Mouse (Mus musculus) heart, embryonic 14.5 days (tissue): Measurements from ENCODE around the gene Ints11. TPM values are rescaled to one million over a fixed set of nuclear protein-coding genes. Genes with fewer than 3 reads are reported as not detected.
A peak's percentile ranks its signal among the peaks of the same experiment; 100 is the strongest.

ENCODE experiments used
- ATAC-seq: fragments of 200-750 bp; cut with Nextera tagmentation; 2 replicates; pipeline ENCODE4 v1.8.0; 2017; ENCODE audit warnings: low read depth, moderate TSS enrichment; ENCODE audit not compliant: insufficient number of reproducible peaks, insufficient read depth, low FRiP score
- H3K27ac ChIP-seq, 2 experiments: fragments of 200-500 bp in 1 of 2; fragments of 300-500 bp in 1 of 2; sonication (generic) in 1 of 2; replicated peaks in 1 of 2; 2 replicates each; pipeline ENCODE4 v1.5.1; 2012 to 2014; ENCODE audit warnings: low read depth in 2 of 2, low read length in 2 of 2, control low read depth in 1 of 2, mild to moderate bottlenecking in 1 of 2, mixed read lengths in 1 of 2; ENCODE audit not compliant: control insufficient read depth in 1 of 2, insufficient read depth in 1 of 2
- H3K27me3 ChIP-seq: fragments of 300-500 bp; sonication (generic); 2 replicates; pipeline ENCODE4 v1.6.1; 2014; ENCODE audit warnings: mild to moderate bottlenecking, low read length, control low read depth; ENCODE audit not compliant: control insufficient read depth, insufficient read depth
- H3K36me3 ChIP-seq: fragments of 300-500 bp; sonication (generic); 2 replicates; pipeline ENCODE4 v1.6.1; 2014; ENCODE audit warnings: mild to moderate bottlenecking, control low read depth, low read length, mixed read lengths; ENCODE audit not compliant: control insufficient read depth, insufficient read depth
- H3K4me1 ChIP-seq, 2 experiments: fragments of 200-500 bp in 1 of 2; fragments of 300-500 bp in 1 of 2; sonication (generic) in 1 of 2; 2 replicates each; pipeline ENCODE4 v1.6.1; 2012 to 2014; ENCODE audit warnings: low read length in 2 of 2, control low read depth in 1 of 2, mixed read lengths in 1 of 2; ENCODE audit not compliant: control insufficient read depth in 2 of 2, insufficient read depth in 2 of 2
- H3K4me2 ChIP-seq: fragments of 300-500 bp; sonication (generic); 2 replicates; pipeline ENCODE4 v1.6.1; 2014; ENCODE audit warnings: mild to moderate bottlenecking, low read length
- H3K4me3 ChIP-seq, 2 experiments: fragments of 200-500 bp in 1 of 2; fragments of 300-500 bp in 1 of 2; sonication (generic) in 1 of 2; 2 replicates each; pipeline ENCODE4 v1.5.1; 2012 to 2014; ENCODE audit warnings: low read length in 2 of 2, mild to moderate bottlenecking in 2 of 2, control low read depth in 1 of 2, low read depth in 1 of 2, moderate library complexity in 1 of 2; ENCODE audit not compliant: control insufficient read depth in 1 of 2, insufficient read depth in 1 of 2
- H3K9ac ChIP-seq: fragments of 300-500 bp; sonication (generic); 2 replicates; pipeline ENCODE4 v1.6.1; 2014; ENCODE audit warnings: mild to moderate bottlenecking, low read length
- H3K9me3 ChIP-seq: fragments of 300-500 bp; sonication (generic); 2 replicates; pipeline ENCODE4 v1.6.1; 2016; ENCODE audit warnings: low read length, control low read depth; ENCODE audit not compliant: control insufficient read depth
- WGBS: fragments of 180-500 bp; shearing (Covaris S2); extraction: QIAGEN DNeasy Blood & Tissue Kit; methylation state at CpG from one replicate; pipeline ENCODE4 v1.1.7; 2014; 5-methylcytosine and 5-hydroxymethylcytosine counted together
- polyA plus RNA-seq: library from polyadenylated mRNA; unstranded; fragments of >200 nt; fragmentation: Nextera tagmentation; extraction: Ambion mirVana; gene quantifications from 2 replicates; pipeline ENCODE4 v1.2.1, GENCODE M21; 2014

Gene Ints11
- polyA plus RNA-seq, 1 experiment from 2014 or later = 38.5 TPM

DNA sequence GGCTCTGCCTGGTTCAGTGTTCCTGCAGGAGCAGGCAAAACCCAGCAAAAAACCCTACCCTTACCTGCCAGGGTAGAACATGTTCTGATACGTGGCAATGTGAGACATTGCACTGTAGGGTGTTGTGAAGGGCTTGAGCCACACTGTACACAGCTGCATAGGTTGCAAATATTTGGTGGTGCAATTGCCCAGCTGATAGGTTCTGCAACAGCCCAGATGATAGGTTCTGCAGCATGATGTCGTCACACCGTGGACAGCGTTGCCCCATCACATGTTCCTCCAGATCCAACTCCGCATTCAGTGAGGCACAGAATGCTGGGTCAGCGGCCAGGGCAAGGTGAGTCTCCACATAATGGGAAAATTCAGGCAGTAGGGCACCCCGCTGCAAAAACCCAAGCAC, 7.6 kb upstream of the Ints11 start:
- Histone ChIP-seq H3K27me3 (no peaks in the 10 kb centered on the region), H3K4me2 (no peak overlapping the region), H3K36me3 (peaks cover 51% of the 10 kb centered on the region), H3K4me3 (no peak overlapping the region), H3K9me3 (no peaks in the 10 kb centered on the region), H3K4me1 (no peaks in the 10 kb centered on the region), H3K9ac (no peak overlapping the region), H3K27ac (no peak overlapping the region)
- ATAC-seq = no peak
- 92% methylated on average over 7 of the region's 7 CpGs for WGBS

DNA sequence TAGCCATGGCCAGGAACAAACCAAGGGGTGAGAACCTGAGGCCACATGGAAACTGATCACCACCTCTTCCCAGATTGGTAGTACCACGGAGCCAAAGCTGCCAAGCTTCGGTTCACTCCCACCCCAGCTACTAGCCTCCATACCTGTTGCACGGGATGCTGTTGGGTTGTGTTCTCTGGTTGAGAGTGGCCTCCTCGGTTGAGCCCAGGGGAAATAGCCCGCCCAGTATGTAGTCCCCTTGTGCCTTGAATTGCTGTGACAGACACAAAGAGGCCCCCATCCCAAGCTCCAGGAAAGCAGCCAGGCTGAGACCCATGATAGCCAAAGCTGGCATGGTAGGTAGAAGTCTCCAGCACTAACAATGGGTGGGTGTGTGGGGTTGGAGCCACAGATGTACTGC, 6.3 kb upstream of the Ints11 start, which contains the start of gene Tas1r3:
Gene Tas1r3 (minus strand): TSS at position 362 of the 400 bp plus-strand sequence.
- Histone ChIP-seq H3K4me1 (no peaks in the 10 kb centered on the region), H3K36me3 (peaks cover 48% of the 10 kb centered on the region)
- WGBS = 78% methylated on average over 5 of the region's 5 CpGs

DNA sequence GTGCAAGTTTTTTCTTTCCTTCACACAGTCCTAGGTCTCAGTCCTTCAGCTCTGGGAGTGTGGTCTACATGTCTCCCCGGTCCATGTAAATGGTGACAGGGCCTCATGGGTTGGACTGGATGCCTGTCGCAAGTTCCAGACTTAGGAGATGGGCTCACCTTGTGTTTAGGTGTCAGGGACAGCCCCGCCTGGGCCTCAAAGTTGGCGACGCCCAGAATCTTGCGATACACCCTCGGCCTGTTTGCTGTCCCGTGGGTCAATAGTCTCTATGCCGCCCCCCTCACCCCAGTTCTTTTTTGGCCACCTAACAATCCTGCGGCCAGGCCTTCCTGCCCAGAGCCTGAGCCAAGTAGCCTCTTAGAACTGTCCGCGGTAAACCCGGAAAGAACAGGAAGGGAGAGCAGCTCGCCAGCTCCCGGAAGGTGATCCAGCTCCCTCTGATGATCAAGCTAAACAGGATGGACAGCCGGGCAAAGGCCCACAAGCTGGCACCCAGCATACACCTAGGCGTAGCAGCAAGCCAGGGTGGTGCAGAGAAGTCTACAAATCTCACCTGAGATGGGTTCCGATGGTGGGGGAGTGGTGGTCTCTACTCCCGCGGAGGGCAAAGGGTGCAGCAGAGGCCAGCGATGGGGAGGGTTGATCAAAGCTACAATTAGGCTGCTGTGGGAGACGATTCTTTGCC, 590 bp upstream of the Ints11 start:
- peak; percentile 24 for ATAC-seq
- peaks cover 7 to 8% of the 10 kb centered on the region in 2 experiments; a peak in 3 of 4 replicates for H3K4me1 ChIP-seq
- H3K9me3 ChIP-seq = no peaks in the 10 kb centered on the region
- 7% methylated on average over 22 of the region's 22 CpGs for WGBS
- H3K36me3 ChIP-seq = peaks cover 44% of the 10 kb centered on the region
- H3K4me2 ChIP-seq = peak overlapping the region; percentile 98
- H3K9ac ChIP-seq = peak overlapping the region; percentile 87
- H3K27me3 ChIP-seq = no peaks in the 10 kb centered on the region
- H3K27ac ChIP-seq = no peak overlapping the region
- peak overlapping the region; percentile 83 to 85 for H3K4me3 ChIP-seq

More for the DNA sequence above, 6.3 kb upstream of the Ints11 start, which contains the start of gene Tas1r3:
- no peaks in the 10 kb centered on the region for H3K27me3 ChIP-seq
- H3K9ac ChIP-seq = no peak within 1 kb of the TSS
- H3K9me3 ChIP-seq = no peaks in the 10 kb centered on the region
- H3K27ac ChIP-seq = no peak within 1 kb of the TSS
- no peak within 1 kb of the TSS for H3K4me2 ChIP-seq
- H3K4me3 ChIP-seq = no peak within 1 kb of the TSS
- ATAC-seq = no peak

DNA sequence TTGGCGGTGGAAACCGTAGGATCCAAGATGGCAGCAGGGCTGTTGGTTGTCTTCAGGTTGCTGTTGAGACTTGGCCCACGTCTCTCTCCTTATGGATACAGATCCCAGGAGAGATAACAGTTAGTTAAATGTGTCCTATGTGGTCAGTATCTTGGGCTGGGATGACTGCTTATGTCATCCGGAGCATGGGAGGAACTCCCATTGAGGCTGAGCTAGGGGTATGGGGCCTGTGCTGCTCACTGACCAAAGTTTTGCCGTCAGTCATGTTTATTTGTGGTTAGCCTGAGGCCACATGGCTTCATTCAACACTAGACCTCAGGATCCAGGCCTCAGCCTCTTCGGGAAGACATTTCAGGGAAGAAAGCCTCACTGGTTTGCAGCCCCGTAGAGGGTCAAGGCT, 2.1 kb downstream of the Ints11 start:
- peaks cover 49% of the 10 kb centered on the region for H3K36me3 ChIP-seq
- no peaks in the 10 kb centered on the region for H3K9me3 ChIP-seq
- no peaks in the 10 kb centered on the region for H3K27me3 ChIP-seq
- no peak for ATAC-seq
- H3K4me2 ChIP-seq = no peak overlapping the region
- H3K4me1 ChIP-seq = peaks cover 7 to 8% of the 10 kb centered on the region in 2 experiments; a peak in 3 of 4 replicates
- 90% methylated on average over 7 of the region's 7 CpGs for WGBS
- no peak overlapping the region for H3K4me3 ChIP-seq
- H3K9ac ChIP-seq = no peak overlapping the region
- no peak overlapping the region for H3K27ac ChIP-seq

DNA sequence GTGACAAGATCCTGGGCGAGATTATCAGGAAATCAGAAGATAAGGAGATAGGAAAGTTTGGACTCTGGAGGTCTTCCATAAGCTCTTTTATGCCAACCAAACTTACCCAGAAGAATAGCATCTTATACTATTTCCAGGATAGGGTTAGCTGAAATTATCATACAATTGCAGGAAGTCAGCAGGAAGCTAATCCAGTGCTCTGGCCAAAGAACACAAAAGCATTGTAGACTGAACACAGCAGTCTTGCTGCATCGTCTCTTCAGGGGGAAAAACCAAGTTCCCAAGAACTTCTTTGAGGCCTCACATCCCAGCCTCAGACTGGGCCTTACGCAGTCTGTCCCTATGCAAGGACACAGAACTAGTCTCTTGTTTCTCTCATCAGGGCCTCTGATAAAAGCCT, 14.2 kb downstream of the Ints11 start:
- Histone ChIP-seq H3K4me3 (no peak overlapping the region), H3K9ac (no peak overlapping the region), H3K4me1 (0 out of 4 replicates have a peak, but pooled peaks cover 0 to 4% of the 10 kb centered on the region in 2 experiments), H3K4me2 (0 out of 2 replicates have a peak overlapping the region, but pooled peaks have one; percentile 18), H3K9me3 (no peaks in the 10 kb centered on the region), H3K36me3 (peaks cover 43% of the 10 kb centered on the region), H3K27ac (peak overlapping the region; percentile 80 to 81), H3K27me3 (no peaks in the 10 kb centered on the region)
- peak; percentile 35; the same call in 1 of the 2 replicates for ATAC-seq
- 60% methylated on average over 3 of the region's 3 CpGs for WGBS

DNA sequence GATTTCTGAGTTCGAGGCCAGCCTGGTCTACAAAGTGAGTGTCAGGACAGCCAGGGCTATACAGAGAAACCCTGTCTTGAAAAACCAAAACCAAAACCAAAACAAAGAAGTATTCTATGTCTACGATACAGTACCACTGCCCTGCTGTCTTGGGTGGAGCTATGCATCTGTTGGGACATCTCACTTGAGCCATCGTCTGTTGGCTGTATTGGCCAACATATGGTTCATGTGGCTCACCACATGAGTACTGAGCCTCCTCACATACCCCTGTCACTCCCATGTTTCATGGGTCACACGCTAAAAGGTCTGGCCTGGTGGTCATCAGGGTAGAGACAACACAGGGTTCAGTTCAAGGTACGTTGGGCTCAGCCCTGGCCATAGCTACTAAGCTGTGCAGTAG, 17.0 kb downstream of the Ints11 start:
- H3K27ac ChIP-seq = no peak overlapping the region
- WGBS = 86% methylated on average over 5 of the region's 5 CpGs
- H3K4me3 ChIP-seq = no peak overlapping the region
- peaks cover 58% of the 10 kb centered on the region for H3K36me3 ChIP-seq
- no peaks in the 10 kb centered on the region for H3K9me3 ChIP-seq
- no peaks in the 10 kb centered on the region for H3K27me3 ChIP-seq
- H3K9ac ChIP-seq = no peak overlapping the region
- ATAC-seq = no peak
- H3K4me2 ChIP-seq = no peak overlapping the region
- peaks cover 7 to 15% of the 10 kb centered on the region in 2 experiments for H3K4me1 ChIP-seq

DNA sequence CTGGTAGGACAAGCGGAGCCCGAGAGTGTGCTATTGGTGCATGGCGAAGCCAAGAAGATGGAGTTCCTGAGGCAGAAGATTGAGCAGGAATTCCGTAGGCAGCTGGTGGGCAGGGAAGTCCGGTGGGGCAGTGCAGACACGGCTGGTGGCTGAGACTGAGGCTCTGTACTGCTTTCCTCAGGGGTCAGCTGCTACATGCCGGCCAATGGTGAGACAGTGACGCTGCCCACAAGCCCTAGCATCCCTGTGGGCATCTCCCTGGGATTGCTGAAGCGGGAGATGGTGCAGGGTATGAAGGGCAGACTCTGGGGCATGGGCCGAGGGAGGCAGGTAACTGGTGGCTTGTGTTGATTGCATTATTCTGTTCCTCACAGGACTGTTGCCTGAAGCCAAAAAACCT, 18.3 kb downstream of the Ints11 start:
- no peak overlapping the region for H3K9ac ChIP-seq
- no peak overlapping the region for H3K4me3 ChIP-seq
- H3K36me3 ChIP-seq = peaks cover 58% of the 10 kb centered on the region
- H3K27ac ChIP-seq = no peak overlapping the region
- WGBS = 89% methylated on average over 10 of the region's 10 CpGs
- H3K4me1 ChIP-seq = peaks cover 7 to 16% of the 10 kb centered on the region in 2 experiments
- H3K27me3 ChIP-seq = no peaks in the 10 kb centered on the region
- no peaks in the 10 kb centered on the region for H3K9me3 ChIP-seq
- no peak for ATAC-seq
- no peak overlapping the region for H3K4me2 ChIP-seq
